Mouse (Mus musculus) natural killer cell, adult 2 months (primary cell): ENCODE measurements around the gene Myl7.
"Not testable (repeated sequence)": the region's sequence is repeated elsewhere in the genome, so short reads cannot be mapped to it uniquely, and the experiment has no call there.

Source experiments
- DNase-seq, 2 experiments: peaks; one replicate each; pipeline ENCODE4 v3.0.0; 2022; ENCODE audit warnings: low spot score in 2 of 2

The Myl7 gene

DNA sequence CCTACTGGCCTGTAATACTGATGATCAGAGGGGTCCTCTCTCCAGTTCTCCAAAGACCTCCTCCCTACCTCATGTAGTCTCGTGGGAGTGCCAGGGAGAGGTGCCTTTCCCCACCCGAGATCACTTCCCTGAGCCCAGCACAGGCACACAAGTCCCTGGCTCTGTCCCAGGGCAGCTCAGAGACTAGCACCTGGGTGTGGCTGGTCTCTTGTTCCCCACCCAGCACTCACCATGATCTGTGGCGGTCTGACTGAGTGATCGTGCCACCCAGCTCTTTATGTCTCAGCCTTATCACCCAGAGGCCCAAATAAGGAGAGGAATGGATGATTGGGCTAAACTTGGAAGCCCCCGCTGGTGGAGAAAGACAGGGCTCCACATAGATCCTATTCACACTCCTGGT is at the start of gene Myl7:
Myl7 (minus strand) TSS at position 252 of the 400 bp plus-strand sequence.
- no peak for DNase-seq

DNA sequence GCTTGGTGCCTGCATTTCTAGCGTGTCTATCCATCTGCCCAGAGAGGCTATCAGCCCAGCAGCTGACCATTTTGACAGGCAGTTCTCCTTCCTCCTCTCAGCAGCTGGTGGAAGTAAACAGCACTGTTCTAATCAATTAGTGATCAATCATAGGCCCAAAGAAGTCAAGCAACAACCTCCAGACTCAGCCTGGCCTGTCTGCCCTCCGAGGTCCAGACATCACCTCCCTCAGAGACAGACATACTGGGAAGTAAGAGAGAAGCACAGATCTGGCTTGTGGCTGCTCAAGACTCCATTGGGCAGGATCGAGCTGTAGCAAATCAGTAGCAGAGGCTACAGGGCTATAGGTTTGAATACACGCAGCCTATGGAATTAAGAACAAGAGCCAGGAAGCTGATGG is 49.2 kb upstream of the Myl7 start:
- no peak for DNase-seq

DNA sequence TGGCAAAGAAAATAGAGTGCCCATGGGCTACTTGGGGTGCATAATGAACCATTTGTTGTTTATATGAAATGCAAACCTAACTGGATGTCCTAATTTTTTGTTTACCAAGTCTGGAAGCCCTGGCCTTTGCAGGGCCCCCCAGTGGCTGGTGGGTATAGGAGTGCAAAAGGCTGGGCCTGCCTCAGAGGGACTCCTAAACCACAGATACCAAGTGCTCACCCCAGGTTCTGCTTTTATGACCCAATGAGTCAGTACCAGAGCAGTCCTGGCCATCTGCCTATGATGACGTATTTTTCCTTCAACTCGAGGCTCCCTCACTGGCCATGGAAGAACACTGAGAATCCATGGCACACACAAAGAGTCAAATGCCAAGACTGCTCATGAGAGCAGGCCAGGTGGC is 46.5 kb upstream of the Myl7 start:
- DNase-seq, result no peak

DNA sequence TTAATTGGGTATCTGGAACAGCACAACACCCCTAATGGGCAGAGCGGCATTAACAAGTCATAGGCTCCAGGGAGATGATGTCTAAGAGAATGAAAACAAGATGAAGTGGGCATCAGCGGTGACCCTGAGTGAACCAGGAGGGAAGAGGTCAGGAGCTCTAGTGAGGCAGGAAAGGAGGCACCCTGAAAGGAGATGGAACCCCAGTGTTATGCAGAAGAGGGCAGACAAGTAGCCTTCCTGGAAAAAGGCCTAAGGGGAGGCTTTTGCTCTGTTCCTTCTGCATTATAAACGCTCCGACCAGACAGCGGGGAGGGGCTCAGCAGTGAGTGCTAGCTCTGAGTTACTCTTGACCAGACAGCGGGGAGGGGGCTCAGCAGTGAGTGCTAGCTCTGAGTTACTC is 44.4 kb upstream of the Myl7 start:
- DNase-seq, result no peak

DNA sequence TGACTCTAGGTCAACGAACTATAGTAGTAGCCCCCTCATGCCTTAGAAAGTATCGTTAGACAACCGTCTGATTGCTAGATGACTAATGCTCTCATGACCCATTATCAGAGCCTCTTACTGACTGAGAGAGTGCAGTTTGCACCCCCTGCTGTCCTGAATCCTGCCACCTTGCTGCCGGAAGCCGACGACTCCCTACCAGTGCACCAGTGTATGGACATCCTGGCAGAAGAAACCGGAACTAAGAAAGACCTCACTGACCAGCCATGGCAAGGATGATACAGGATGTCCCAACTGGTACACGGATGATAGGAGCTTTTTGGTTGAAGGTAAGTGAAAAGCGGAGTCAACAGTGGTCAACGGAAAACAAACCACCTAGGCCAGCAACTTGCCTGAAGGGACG is 35.9 kb upstream of the Myl7 start:
- not testable (repeated sequence) for DNase-seq

DNA sequence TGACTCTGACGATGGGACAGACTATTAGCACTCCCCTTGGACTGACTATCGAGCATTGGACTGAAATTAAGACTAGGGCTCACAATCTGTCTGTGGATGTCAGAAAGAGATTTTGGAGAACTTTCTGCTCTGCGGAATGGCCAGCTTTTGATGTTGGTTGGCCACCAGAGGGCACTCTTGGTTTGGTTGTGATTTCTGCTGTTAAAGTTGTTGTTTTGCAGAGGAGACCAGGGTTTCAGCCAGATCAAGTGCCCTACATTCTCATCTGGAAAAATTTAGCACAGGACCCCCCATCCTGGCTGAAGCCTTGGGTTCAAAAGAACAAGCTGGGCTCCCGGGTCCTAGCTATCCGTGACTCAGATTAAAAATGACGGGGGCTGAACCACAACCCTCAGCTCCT is 33.4 kb upstream of the Myl7 start:
- DNase-seq, result not testable (repeated sequence)

DNA sequence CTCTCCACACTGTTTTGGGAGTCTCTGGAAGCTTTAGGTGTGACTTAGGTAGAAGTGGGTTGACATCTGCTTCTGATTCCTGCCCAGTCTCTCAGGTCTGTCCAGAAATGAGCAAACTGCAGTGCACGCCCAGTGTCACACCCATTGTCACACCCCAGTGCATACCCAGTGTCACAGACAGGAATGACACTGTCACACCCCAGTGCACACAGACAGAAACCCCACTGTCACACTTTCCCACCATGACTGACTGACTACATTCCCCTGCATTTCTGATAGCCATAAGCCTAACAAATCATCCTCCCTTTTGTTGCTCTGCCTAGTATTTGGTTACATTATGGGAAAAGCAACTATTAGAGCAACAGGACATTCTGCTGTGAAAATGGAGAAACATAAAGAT is 32.0 kb upstream of the Myl7 start:
- no peak for DNase-seq

DNA sequence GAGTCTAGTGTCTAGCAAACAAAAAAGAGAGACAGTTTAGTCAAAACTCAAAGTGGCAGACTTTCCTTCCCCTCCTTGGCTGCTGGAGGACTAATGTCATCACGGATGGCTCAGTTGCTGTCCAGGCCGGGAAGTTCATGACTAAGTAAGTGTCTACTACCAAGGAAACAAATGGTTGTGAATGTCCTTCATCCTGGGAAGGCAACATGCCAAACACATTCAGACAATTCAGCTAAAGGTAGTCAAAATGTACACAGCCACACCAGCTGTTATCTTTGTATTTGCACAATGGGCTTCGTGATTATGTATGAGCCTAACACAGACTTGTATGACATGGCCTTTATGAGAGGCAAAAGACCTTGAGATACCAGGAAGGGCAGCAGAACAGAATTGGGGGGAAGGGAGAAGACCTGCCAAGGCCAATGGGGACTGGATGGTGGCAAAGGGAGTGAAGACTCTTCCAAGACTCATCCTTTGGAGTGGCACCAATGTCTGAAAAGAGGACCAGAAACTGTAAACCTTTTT is 28.2 kb upstream of the Myl7 start:
- DNase-seq, result no peak

DNA sequence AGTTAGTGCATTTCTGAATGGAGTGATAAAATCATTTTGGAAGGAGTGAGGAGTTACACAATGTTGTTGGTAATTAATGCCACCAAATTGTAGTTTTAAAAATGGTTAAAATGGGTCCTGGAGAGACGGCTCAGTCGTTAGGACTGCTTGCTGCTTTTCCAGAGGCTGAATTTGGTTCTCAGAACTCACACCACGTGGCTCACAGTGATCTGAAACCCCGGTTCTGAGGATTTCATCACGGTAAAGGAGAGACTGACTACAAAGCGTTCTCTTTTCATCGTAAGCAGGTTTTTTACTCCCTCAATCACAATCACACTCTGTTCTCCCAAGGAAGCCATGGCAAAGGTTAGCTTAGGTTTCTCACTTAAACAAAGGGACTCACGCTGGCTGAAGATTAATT is 26.1 kb upstream of the Myl7 start:
- no peak for DNase-seq

DNA sequence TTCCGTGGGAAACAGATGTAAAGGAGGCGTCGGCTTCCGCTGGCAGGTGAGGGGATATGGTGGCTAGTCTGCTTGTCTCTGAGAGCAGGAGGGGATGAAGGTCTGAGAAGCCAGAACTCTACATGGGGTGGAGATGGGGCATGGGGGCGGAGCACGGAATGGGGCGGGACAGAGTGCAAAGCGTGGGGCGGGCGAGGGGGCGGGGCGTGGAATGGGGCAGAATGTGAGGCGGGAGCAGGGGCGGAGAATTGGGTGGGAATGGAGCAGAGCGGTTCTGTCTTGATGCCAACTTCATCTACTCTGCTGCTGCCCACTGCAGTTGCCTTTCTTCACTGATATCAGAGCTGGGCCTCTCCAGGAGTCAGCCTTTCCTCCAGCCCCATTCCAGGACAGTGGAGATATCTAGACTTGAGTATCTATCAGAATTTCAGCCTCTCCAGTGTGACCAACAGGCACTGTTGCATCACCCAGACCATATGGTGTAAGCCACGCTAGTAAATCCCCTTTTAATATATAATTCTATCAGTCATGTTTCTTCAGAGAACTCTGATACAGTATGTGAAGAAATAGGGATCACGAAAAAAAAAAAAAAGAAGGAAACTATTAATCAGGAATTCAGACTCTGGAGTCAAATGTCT is 21.9 kb upstream of the Myl7 start:
- DNase-seq, result no peak

DNA sequence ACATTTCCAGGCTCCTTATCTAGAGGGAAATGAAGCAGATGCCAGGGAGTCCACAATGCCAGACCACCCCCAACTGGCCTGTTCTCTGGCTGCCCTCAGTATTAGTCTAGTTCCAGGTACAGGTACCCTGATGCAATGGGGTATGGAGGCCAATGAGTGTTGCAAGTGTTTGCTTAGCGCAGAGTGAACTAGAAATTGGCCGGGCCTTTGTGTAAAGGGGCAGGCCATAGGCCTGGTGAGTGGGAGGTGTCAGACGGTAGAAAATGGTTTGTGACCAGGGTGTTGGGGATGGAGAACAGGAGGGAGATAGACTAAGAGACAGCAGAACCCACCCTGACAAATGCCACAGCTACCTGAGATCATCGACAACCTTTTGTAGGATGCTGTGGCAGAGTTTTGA is 21.0 kb upstream of the Myl7 start:
- no peak for DNase-seq

DNA sequence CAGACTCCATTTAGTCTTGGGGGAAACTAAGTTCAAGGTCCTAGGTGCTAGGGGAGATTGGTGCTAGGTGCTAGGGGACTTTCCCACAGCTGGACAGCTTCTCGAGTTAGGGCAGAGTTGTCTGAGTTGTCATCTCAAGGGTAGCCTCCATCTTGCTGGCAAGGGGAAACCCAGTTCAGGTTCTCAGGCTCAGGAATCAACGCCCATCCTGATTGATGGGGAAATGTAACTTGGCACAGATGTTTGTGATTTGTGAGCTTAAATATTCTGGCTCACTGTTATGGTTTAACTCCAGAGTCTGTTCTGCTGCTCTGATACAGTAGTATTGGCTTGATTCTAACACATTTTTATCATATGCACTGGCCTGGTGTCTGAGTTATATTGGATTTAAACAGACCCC is 19.5 kb upstream of the Myl7 start:
- no peak for DNase-seq

DNA sequence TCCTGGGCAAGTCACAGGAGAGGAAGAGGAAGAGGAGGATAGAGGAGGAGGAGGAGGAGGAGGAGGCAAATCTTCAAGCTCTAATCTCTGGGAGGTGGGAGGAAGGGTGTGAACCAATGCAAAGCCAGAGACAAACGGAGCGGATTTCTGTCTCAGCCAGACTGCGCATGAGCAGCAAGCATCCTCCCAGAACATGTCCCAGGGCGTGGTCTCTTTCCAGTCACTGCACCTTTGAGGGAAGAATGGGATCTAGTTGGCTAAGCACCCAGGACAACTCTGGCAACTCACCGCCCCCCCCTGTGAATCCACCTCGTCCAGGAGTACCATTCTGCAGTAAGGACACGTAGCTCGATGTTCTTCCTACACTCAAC is 17.6 kb upstream of the Myl7 start:
- DNase-seq, result no peak

DNA sequence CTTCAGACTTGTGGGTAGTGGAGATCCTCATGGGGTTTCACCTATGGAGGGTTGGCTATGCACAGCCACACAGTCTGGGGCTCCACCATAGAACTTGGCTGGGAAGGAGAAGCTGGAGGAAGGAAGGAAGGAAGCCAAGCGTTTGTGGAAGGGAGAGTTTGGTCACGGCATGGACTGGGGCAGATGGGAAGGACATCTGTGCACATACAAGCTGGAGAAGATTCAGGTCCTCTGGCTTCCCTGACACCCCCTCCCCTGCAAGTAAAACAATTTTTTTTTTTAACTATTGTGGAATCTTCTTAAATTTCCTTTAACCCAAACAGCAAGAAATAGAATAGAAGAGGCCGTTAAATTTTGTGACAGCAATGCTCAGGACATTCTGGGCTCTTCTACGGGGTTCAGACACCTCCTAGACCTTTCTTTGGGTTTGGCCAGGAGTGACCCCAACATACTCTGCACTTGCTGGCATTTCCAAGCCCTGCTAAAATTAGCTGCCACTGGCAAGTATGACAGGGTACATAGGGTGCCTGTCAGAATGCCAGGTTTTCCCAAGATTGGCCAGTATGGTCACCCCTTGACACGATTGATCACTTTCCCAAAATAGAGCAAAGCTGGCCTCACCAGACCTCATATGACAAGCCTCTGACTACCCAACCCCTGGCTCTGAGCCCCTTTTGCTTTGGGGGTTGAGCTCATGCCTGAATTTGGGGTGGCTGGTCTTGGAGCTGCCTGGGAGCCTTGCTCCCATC is 17.0 kb upstream of the Myl7 start:
- DNase-seq, result no peak

DNA sequence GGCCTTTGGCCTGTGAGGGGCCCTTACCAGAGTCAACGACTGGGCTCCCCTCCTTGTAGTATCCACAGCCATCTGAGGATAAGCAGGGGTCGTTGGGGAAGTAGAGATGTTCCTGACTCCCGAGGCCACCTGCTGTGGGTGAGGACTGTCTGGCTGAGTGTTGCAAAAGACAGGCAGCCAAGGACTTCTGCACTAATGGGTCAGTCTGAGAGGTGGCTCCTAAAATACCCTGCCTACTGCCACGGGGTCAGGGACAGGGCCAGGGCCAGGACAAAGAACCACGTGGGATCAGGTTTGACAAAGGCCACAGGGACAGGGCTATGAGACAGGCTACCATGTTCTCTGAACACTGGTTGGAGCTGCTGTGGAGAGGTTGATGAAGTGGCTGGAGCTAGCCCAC is 16.4 kb upstream of the Myl7 start:
- DNase-seq, result no peak

DNA sequence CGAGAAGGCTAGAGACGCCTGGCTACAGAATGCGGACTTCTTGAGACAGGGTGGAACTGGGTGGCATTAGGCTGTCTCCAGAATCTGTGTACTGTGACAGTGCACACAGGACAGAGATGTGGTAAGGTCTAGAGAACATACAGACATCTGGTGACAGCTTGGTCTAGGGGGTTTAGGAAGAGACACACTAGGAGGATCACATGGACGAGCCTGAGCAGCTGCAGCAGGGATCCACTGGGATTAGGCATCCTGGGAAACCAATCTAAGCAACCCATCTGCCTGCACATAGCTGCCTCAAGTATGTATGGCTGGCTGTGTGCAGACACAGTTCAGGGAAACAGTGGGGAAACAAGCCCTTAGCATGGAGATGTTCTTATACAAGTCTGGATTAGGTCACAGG is 15.4 kb upstream of the Myl7 start:
- DNase-seq, result no peak

DNA sequence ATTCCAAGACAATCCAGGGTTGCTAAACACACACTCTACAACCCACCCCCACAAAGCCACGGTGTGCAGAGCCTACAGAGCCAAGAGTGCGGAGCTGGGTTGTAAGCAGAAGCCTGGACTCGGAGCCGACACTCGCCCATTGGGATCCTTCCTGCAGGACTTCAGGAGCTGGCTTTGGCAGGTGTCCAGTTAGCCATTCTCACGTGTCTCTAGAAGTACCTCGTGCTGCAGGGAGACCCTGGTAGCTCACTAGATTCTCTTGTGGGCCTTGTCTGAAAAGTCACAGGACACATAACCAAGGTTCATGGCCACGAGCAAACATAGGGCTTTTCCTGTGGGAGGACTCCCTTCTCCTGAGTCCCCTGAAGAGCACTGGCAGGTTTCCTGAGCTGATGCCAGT is 14.7 kb upstream of the Myl7 start:
- DNase-seq, result no peak

DNA sequence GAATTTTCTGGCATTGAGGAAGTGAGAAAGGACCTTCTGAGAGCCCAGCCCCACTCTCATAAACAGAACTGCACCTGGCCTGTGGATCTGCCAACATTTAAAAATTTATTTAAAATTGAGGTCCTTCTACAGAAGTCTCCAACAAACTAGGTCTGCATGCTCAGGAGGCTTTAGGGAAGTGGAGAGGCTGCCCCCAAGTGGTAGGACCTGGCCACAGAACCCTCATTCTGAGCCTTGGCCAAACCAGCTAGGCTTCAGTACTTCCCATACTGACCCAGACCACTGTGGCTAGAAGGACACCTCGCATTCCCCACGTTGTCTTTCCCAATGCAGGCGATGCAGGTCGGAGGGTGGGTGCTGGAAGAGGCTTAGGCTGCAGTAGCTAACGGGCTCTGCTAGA is 14.1 kb upstream of the Myl7 start:
- DNase-seq, result peak in 1 of 2 experiments; percentile 35

DNA sequence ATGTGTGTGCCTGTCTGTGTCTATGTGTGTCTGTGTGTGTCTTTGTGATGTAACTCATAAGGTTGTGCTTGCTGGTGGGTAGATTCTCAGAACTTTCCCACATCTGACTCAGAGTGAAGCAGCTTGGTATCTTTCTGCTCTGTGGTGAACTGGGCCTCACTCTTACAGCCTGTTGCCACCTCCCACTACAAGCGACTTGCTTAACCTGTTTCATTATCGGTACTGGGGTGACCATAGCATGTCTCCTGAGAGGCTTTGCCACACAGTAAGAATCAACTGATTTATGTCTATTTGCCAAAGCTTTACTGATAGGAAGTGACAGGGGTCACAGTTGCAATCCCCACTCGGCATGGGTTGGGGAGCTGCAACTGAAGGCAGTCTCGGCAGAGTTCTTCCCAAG is 10.1 kb upstream of the Myl7 start:
- no peak for DNase-seq

DNA sequence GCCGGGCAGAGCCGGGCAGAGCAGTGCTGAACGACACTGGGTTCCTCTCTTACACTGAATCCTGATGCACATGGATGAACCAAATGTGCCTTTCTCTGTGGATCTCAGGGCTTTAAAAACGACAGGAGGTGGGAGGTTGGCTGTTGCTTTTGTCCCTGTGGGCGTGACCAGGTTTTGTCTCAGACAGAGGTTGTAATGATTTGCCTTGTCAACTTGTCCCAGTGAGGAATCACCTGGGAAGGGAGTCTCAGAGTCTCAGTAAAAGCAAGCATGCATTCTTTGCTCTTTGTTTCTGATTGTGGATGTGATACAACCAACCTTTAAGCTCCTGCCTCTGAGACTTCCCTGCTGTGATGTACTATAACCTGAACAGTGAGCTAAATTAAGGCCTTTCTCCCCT is 8.5 kb upstream of the Myl7 start:
- DNase-seq, result no peak

DNA sequence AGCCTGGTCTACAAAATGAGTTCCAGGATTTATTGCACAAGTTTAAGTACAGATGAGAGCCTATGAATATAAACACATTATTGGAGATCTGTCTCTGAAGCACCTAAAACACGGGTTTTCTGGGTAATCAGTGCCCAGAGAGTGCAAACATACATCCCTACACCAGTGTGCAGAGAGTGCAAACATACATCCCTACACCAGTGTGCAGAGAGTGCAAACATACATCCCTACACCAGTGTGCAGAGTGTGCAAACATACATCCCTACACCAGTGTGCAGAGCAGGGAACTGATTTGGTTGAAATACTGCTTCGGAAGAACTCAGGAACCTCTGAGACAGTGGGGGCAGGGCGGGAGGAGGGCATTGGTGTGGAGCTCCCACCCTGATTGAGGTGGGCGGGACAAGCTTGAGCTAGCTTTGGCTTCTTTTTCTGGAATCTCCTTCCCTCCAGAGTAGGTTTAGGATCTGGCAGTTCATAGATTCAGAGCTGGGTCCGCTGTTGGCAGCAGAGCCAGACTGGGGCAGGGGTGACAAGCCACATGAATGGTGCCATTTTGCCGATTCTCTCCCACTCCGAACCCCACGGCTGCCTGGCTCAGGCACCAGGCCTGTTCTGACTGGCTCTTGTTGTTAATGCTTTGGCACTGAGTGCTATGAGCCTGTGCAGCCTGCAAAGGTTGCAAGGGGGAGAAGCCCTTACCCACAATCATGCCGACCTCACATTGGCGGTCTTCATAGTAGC is 7.4 kb upstream of the Myl7 start:
- no peak for DNase-seq

DNA sequence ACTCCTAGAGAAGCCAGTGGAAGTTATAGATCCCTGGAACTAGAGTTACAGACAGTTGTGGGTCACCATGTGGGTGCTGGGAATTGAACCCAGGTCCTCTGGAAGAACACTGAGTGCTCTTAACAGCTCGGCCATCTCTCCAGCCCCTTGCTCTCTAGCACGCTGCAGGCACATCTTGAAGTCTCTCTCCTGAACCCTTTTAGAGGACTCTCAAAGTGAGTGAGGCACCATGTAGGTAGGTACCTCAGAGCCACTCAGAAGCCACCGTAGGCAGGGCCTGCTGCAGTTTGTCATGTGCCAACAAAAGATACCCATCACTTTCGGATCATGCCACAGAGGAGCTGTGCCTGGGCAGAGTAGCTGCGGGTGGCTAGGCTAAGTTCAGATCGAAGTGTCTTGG is 6.3 kb upstream of the Myl7 start:
- no peak for DNase-seq

DNA sequence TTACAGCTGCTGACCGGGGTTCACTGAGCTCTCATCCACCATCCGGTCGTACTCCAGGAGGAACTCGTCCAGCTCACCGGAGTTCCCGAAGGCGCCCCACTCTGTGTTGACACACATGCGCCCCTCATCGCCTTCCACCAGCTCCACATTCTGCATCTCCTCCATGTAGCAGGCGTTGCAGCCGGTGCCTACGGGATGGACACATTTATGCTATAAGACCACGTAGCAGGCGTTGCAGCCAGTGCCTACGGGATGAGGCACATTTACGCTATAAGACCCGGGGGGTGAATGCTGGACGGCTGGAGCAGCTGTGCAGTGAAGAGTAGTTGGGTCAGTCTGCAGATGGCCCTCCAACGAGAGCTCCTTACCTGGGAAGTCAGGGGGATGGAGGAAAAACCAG is 5.8 kb upstream of the Myl7 start:
- no peak for DNase-seq
